Comparison of ENCODE assay signal across 17 mouse cellular contexts in the genomic region with DNA sequence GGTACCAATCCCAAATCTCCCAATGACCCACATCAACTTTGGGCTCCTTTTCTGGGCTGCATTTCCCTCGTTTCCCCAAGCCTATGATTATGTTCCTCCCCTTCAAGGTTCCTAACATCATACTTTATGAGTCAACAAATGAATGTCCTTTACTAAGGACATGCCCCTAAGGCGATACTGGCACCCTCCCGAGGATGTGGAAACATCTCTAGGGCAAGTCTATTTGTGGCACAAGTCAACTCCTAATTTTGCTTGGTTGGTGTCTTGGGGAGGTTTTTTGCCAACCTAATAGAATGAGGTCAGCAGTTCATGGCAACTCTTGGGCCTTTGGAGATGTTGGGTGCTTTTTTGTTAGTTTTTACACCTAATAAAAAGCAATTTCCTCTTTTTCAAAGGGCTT.
"Had no signal": no experiment of that assay in that cellular context is flagged by ENCODE, and none has a peak within 500 bp of the region (broad histone marks: within the 10 kb centered on the region; RNA-seq: fewer than 3 reads in every experiment).

No protein-coding gene starts in this region.

- H3K9me3 ChIP-seq: kidney, embryonic 15.5 days; limb, embryonic 12.5 days; limb, embryonic 15.5 days; midbrain, embryonic 13.5 days had no signal

- H3K4me1 ChIP-seq: kidney, embryonic 15.5 days; limb, embryonic 12.5 days; limb, embryonic 15.5 days; midbrain, embryonic 13.5 days had no signal

- H3K9ac ChIP-seq: kidney, embryonic 15.5 days; limb, embryonic 12.5 days; limb, embryonic 15.5 days; liver, embryonic 14.5 days; liver, postnatal 0 days; lung, embryonic 14.5 days; midbrain, embryonic 13.5 days had no signal

- ATAC-seq: liver, postnatal 0 days; lung, postnatal 0 days; midbrain, embryonic 13.5 days; midbrain, embryonic 16.5 days had no signal

- H3K27ac ChIP-seq: kidney, embryonic 15.5 days; limb, embryonic 12.5 days; limb, embryonic 15.5 days; liver, embryonic 14.5 days; macrophage; midbrain, embryonic 13.5 days had no signal

- H3K27me3 ChIP-seq: kidney, embryonic 15.5 days; limb, embryonic 12.5 days; limb, embryonic 15.5 days; midbrain, embryonic 13.5 days had no signal

- H3K36me3 ChIP-seq: kidney, embryonic 15.5 days; limb, embryonic 12.5 days; limb, embryonic 15.5 days; midbrain, embryonic 13.5 days had no signal

- DNase-seq: kidney, adult 11 months; kidney, adult 8-10 months; kidney, postnatal 10 days; kidney, postnatal 36 days; liver, postnatal 0 days; lung, embryonic 14.5 days; thymus, adult 18-20 months; thymus, postnatal 36 days had no signal

- H3K4me3 ChIP-seq: kidney, embryonic 15.5 days; limb, embryonic 12.5 days; limb, embryonic 15.5 days; midbrain, embryonic 13.5 days had no signal

- H3K4me2 ChIP-seq: kidney, embryonic 15.5 days; limb, embryonic 12.5 days; limb, embryonic 15.5 days; liver, embryonic 11.5 days; lung, embryonic 14.5 days; midbrain, embryonic 13.5 days had no signal
